Mouse (Mus musculus): Measurements from ENCODE around the gene Spib. TPM values are rescaled to one million over a fixed set of nuclear protein-coding genes. Genes with fewer than 3 reads are reported as not detected.

The Spib gene
- polyA plus RNA-seq, 1 experiment, result 0.01 TPM

DNA sequence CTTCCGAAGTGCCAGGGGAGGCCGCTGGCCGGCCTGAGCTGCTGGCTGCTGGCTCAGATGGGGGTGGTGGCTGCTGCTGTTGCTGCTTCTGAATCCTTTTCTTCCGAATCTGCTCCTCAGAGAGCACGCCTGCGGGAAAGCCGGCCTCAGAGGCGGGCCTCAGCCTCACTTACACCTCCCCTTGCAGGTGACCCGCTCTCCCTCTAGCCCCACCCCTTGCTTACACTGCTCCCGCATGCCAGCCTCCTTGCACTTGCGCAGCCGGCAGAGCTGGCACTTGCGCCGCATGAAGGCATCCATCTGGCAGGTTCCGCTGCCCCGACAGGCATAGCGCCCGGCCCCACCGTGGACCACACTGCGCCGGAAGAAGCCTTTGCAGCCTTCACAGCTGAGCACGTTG is 19.9 kb upstream of the Spib start:
- no peaks in the 10 kb centered on the region for H3K27me3 ChIP-seq (ENCODE audit: control insufficient read depth, insufficient read depth, insufficient read length)
- TF ChIP-seq MYOG (IDR thresholded peaks at IDR 0.05; ENCODE audit: control insufficient read depth, extremely low read depth, insufficient read length) (no peak), CEBPB (IDR thresholded peaks at IDR 0.05; ENCODE audit: low read depth) (no peak), MAX (IDR thresholded peaks at IDR 0.05) (no peak), CTCF (IDR thresholded peaks at IDR 0.05; ENCODE audit: control insufficient read depth, insufficient read depth, insufficient read length) (no peak), USF1 (IDR thresholded peaks at IDR 0.05; ENCODE audit: low read depth) (no peak)
- H3K36me3 ChIP-seq (ENCODE audit: control insufficient read depth, insufficient read depth), result peaks cover 9% of the 10 kb centered on the region
- H3ac ChIP-seq (ENCODE audit: control insufficient read depth, insufficient read length, low read depth), result no peak overlapping the region
- H3K79me3 ChIP-seq (ENCODE audit: low read depth), result peaks cover 12% of the 10 kb centered on the region
- no peak overlapping the region for H3K4me3 ChIP-seq (ENCODE audit: insufficient read depth, poor library complexity, severe bottlenecking)
- peaks cover 15% of the 10 kb centered on the region for H3K79me2 ChIP-seq (ENCODE audit: control insufficient read depth, insufficient read depth)

DNA sequence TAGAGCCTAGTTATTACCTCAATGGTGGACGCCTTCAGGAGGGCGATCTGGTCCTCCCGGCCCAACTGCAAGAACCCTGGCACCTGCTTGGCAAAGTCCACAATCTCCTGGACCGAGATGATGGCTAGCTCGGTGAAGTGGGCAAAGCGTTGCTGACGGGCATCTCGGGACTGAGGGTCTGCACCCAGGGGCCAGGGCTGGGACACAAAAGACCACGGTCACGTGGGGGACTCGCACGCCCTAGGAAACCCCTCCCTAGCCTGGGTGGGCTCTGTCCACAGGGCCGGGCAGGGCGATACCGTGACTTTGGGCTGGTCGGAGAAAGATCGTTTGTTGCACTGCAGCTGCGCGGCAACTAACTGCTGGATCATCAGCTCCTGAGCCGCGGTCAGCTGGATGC is 19.4 kb upstream of the Spib start:
- Histone ChIP-seq H3K79me2 (ENCODE audit: control insufficient read depth, insufficient read depth) (peaks cover 20% of the 10 kb centered on the region), H3K79me3 (ENCODE audit: low read depth) (peaks cover 17% of the 10 kb centered on the region), H3ac (ENCODE audit: control insufficient read depth, insufficient read length, low read depth) (no peak overlapping the region), H3K36me3 (ENCODE audit: control insufficient read depth, insufficient read depth) (peaks cover 9% of the 10 kb centered on the region), H3K27me3 (ENCODE audit: control insufficient read depth, insufficient read depth, insufficient read length) (no peaks in the 10 kb centered on the region), H3K4me3 (ENCODE audit: insufficient read depth, poor library complexity, severe bottlenecking) (no peak overlapping the region)
- TF ChIP-seq FOSL1 (IDR thresholded peaks at IDR 0.05; ENCODE audit: insufficient read depth, low read length, poor library complexity, severe bottlenecking) (no peak), MYOD1 (IDR thresholded peaks at IDR 0.05; ENCODE audit: control insufficient read depth, insufficient read length, low read depth) (no peak), CEBPB (IDR thresholded peaks at IDR 0.05; ENCODE audit: low read depth) (no peak), CTCF (IDR thresholded peaks at IDR 0.05; ENCODE audit: control insufficient read depth, insufficient read depth, insufficient read length) (no peak), USF1 (IDR thresholded peaks at IDR 0.05; ENCODE audit: low read depth) (no peak), MYOG (IDR thresholded peaks at IDR 0.05; ENCODE audit: control insufficient read depth, extremely low read depth, insufficient read length) (no peak), MAX (IDR thresholded peaks at IDR 0.05) (no peak)

DNA sequence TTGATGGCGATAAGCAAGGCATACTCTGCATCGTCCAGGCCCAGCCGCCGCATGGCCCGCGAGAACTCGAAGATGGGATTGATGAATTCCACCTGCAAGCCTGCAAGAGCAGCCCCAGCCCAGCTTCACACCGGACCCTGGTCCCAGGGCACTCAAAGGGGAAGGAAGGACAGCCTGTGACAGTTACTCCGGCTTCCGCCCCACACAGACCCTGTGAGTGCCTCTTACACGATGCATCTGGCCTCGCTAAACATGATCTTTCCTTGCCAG is 18.5 kb upstream of the Spib start:
- no peak for TF ChIP-seq MAX (IDR thresholded peaks at IDR 0.05)
- TF ChIP-seq FOSL1 (IDR thresholded peaks at IDR 0.05; ENCODE audit: insufficient read depth, low read length, poor library complexity, severe bottlenecking), result no peak
- TF ChIP-seq MYOG (IDR thresholded peaks at IDR 0.05; ENCODE audit: control insufficient read depth, extremely low read depth, insufficient read length), result no peak
- no peak for TF ChIP-seq MYOD1 (IDR thresholded peaks at IDR 0.05; ENCODE audit: control insufficient read depth, insufficient read length, low read depth)
- no peak for TF ChIP-seq USF1 (IDR thresholded peaks at IDR 0.05; ENCODE audit: low read depth)
- TF ChIP-seq CEBPB (IDR thresholded peaks at IDR 0.05; ENCODE audit: low read depth), result no peak
- no peak for TF ChIP-seq CTCF (IDR thresholded peaks at IDR 0.05; ENCODE audit: control insufficient read depth, insufficient read depth, insufficient read length)
- Histone ChIP-seq H3K4me3 (ENCODE audit: insufficient read depth, poor library complexity, severe bottlenecking) (no peak overlapping the region), H3K36me3 (ENCODE audit: control insufficient read depth, insufficient read depth) (peaks cover 9% of the 10 kb centered on the region), H3ac (ENCODE audit: control insufficient read depth, insufficient read length, low read depth) (no peak overlapping the region), H3K79me3 (ENCODE audit: low read depth) (peaks cover 21% of the 10 kb centered on the region), H3K79me2 (ENCODE audit: control insufficient read depth, insufficient read depth) (peaks cover 24% of the 10 kb centered on the region), H3K27me3 (ENCODE audit: control insufficient read depth, insufficient read depth, insufficient read length) (no peaks in the 10 kb centered on the region)

DNA sequence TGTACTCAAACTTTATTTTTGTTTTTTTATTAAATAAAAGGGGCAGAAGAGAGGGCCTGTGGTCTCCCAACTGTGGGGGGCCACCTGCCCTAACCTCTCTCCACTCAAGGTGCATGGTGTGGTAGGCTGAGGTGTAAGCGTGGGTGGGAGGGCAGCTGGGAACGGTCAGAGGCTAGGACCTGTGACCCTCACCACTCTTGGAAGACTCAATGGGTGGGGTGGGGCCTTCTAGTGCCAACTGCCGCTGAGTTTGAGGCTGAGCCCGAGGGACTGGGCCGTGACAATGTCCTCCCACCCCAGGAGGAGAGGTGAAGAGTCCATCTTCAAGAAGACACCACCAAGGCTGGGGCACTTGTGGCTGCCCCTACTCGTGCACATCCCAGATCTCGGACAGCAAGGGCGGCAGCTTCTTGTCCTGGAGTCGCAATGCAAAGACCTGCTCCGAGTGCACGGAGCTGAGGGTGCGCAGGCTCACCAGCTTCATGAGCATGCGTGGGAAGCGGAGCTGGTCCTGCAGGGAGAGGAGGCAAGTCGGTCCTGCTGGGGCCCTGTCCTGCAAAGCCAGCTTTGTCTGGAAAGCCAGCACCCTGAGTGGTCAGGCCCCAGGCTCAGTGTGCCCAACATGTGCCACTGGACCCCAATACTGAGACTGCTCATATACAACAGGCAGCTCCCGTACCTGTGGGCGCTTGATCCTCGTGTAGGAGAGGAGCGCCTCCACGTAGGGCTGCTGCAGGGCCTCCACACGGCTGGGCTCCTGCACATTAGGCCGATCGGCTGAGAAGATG is 17.9 kb upstream of the Spib start:
- no peaks in the 10 kb centered on the region for H3K27me3 ChIP-seq (ENCODE audit: control insufficient read depth, insufficient read depth, insufficient read length)
- TF ChIP-seq MAX (IDR thresholded peaks at IDR 0.05) (no peak), CTCF (IDR thresholded peaks at IDR 0.05; ENCODE audit: control insufficient read depth, insufficient read depth, insufficient read length) (no peak), FOSL1 (IDR thresholded peaks at IDR 0.05; ENCODE audit: insufficient read depth, low read length, poor library complexity, severe bottlenecking) (no peak), CEBPB (IDR thresholded peaks at IDR 0.05; ENCODE audit: low read depth) (no peak), MYOG (IDR thresholded peaks at IDR 0.05; ENCODE audit: control insufficient read depth, extremely low read depth, insufficient read length) (no peak)
- peaks cover 9% of the 10 kb centered on the region for H3K36me3 ChIP-seq (ENCODE audit: control insufficient read depth, insufficient read depth)
- H3K79me2 ChIP-seq (ENCODE audit: control insufficient read depth, insufficient read depth), result peaks cover 24% of the 10 kb centered on the region
- no peak overlapping the region for H3K4me3 ChIP-seq (ENCODE audit: insufficient read depth, poor library complexity, severe bottlenecking)
- no peak overlapping the region for H3ac ChIP-seq (ENCODE audit: control insufficient read depth, insufficient read length, low read depth)
- peaks cover 23% of the 10 kb centered on the region for H3K79me3 ChIP-seq (ENCODE audit: low read depth)

DNA sequence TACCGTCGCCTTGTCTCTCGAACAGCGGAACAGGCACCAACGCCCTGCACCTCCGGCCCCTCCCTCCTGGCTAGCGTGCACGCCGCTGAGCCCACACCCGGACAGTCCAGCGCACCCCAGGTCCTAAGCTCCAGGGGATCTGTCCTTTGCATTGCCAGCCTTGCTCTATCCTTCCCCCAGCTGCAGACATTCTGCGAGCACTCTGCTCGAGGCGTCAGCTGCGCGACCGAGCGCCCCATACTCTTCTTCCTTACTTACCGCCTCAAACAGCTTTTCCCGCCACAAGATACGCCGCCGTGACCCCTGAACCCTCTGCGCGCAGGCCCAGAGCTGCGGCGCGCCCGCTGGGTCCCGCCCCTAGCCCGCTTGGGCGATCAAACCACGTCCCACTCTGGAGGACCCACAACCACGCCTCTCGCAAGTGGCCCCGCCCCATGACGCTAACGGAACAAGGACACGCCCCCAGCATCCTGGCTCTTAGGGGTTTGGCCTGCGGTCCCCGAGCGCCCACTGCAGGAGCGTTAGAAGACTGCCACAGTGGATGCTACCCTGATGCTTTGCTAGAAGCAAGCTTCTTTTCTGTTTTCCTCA is 16.7 kb upstream of the Spib start, which contains the start of gene Pold1:
TSS of gene Pold1 (minus strand) at position 353 of the 591 bp plus-strand sequence.
- no peak for TF ChIP-seq USF1 (IDR thresholded peaks at IDR 0.05; ENCODE audit: low read depth)
- TF ChIP-seq CEBPB (IDR thresholded peaks at IDR 0.05; ENCODE audit: low read depth), result no peak
- no peak for TF ChIP-seq MYOD1 (IDR thresholded peaks at IDR 0.05; ENCODE audit: control insufficient read depth, insufficient read length, low read depth)
- peak; percentile 56 for TF ChIP-seq CTCF (IDR thresholded peaks at IDR 0.05; ENCODE audit: control insufficient read depth, insufficient read depth, insufficient read length)
- TF ChIP-seq MYOG (IDR thresholded peaks at IDR 0.05; ENCODE audit: control insufficient read depth, extremely low read depth, insufficient read length), result no peak
- no peak for TF ChIP-seq FOSL1 (IDR thresholded peaks at IDR 0.05; ENCODE audit: insufficient read depth, low read length, poor library complexity, severe bottlenecking)
- TF ChIP-seq MAX (IDR thresholded peaks at IDR 0.05), result peak; percentile 46
- Histone ChIP-seq H3K27me3 (ENCODE audit: control insufficient read depth, insufficient read depth, insufficient read length) (no peaks in the 10 kb centered on the region), H3K79me2 (ENCODE audit: control insufficient read depth, insufficient read depth) (peaks cover 24% of the 10 kb centered on the region), H3ac (ENCODE audit: control insufficient read depth, insufficient read length, low read depth) (peak within 1 kb of the TSS; percentile 72), H3K36me3 (ENCODE audit: control insufficient read depth, insufficient read depth) (peaks cover 9% of the 10 kb centered on the region), H3K79me3 (ENCODE audit: low read depth) (peaks cover 23% of the 10 kb centered on the region), H3K4me3 (ENCODE audit: insufficient read depth, poor library complexity, severe bottlenecking) (peak within 1 kb of the TSS; percentile 60)

Data from C2C12 (cell line).